Mouse (Mus musculus) testis, postnatal 14 days (tissue): Measurements from ENCODE around the gene Adipoq.
"Not testable (repeated sequence)": the region's sequence is repeated elsewhere in the genome, so short reads cannot be mapped to it uniquely, and the experiment has no call there.

Experiments
- DNase-seq: peaks from one replicate; pipeline ENCODE4 v3.0.0; 2021; ENCODE audit warnings: low spot score

Adipoq gene

DNA sequence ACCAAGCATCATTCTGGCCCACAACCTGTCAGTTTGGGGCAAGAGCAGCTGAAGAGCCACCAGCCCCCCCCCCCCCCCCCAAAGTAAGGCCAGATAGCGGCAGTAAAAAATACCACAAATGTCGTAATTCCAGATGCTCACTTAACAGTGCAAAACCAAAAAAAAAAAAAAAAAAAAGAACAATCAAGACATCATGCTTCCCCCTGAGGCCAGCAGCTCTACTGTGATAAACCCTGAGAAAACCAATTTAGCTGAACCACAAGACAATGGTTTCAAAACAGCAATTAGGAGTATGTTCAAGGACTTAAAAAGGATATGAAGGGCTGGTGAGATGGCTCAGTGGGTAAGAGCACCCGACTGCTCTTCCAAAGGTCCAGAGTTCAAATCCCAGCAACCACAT is 15.8 kb downstream of the Adipoq start:
- DNase-seq: no peak

DNA sequence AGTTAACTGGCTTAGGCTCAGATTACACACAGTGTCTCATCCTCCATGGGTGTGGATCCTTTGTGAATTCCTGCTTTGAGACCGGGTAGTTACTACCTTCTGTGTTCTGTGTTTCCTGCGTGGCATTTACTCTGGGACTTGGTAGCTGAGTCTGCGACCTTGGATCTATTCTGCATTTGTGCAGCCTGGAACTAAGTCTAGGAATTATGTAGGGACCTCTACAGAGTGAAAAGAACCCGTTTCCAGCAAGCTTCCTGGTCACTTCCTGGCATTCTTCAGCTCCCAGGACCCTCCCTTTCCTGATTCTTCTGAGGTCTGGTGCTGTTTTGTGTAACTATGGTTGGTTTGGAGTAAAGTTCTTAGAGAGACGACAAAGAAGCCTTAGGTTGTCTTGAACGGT is 18.1 kb downstream of the Adipoq start:
- no peak for DNase-seq

DNA sequence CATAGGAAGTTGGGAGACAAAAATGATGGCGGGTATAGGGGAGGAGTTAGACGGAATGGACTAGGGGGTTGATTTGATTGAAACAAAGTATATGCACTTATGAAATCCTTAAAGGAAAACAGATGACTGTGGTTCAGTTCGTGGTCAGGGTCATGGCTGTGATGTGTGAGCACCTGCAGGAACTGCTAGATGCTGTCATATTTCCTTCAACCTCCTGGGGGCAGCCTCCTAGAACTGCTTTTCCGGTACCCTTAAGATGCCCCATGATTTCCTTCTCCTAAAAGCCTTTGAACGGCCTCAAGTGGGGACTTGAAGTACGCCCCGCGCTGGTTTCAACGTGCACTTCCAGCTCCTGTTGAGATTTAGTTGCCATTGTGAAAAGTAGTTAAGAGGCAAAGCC is 19.1 kb downstream of the Adipoq start:
- no peak for DNase-seq

DNA sequence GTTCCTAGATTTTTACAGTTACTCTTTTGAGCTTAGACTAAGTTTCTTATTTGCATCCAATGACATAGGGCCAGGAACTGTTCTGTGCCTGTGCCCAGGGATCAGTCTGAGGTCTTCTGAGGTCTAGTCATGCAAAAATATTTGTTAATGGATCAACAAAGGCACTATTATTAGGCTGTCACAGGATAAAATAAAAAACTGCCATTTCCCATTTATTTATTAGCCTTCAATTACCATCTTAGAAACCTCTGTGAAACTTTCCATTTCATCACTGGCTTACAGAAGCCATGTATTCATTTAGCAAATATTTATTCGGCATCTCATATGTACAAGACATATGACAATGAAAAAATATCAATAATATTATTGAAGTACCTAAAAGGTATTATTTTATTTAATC is 20.3 kb downstream of the Adipoq start:
- DNase-seq: no peak

DNA sequence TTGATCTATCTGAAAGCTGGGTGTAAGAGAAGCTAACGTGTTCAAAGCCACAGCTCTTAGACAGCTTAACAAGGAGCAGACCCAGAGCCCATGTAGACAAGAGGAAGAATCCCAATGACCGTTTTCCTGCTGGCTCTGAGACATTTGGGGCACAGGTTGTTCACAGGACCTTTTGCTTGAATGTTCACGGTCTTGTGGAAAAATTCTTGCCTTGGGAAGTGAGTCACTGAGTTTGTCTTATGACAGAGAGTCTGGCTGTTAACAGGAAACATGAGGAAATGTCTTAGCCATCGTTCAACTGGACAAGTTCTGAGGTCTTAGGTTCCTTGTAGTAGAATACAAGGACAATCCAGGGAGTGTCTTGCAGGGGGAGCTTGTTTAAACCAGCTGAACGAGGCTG is 20.7 kb downstream of the Adipoq start:
- DNase-seq: no peak

DNA sequence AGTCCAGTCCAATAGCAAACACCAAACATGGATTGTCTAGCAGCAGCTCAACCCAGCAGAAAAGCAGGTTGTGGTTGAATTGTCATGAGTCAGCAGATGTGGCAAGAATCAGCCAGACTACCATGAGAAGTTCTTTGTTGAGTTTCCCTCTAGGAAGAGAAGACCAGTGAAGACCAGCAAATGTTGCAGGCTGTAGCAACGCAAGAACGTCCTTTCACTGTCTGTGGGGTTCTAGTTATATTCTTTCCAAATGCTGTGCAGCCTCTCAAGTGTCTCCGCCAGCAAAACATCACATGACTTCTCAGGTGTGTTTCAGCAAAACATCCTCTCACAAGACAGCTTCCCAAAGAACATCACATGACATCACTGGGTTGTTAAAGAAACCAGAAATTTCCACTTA is 24.5 kb downstream of the Adipoq start:
- DNase-seq: no peak

DNA sequence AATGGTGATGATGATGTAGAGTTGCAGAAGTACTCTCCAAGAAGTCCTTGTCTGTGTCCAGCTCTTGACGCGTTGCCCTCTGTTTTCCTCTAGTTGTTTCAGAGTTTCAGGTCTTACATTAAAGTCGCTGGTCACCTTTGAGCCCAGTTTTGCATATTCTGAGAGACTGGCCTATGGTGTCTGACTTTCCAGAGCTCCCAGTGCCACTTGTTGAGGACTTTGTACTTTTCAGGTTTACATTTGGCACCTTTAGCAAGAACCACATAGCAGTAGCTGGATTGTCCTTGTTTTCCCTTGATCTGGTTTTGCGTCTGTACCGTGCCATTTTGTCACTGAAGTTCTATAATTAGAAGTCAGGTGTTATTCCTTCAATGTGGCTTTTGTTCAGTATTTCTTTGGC is 27.6 kb downstream of the Adipoq start:
- no peak for DNase-seq

DNA sequence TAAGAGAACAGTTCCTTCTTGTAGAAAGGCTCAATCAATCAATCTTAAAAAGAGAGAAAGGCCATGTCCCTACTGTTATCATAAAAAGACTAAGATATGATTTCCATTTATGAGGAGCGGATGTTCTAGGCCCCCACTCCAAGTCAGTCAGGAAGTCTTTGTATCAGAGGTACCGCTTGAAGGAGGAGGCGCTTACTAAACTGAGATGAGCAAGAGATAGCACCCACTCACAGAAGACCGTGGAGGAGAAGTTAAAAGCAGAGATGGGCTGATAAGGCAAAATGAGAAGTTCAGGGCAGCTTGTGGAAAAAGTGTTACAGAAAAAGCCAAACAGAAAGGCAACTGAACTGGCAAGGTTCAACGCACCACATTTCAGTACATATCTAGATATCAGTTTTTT is 28.5 kb downstream of the Adipoq start:
- DNase-seq: no peak

DNA sequence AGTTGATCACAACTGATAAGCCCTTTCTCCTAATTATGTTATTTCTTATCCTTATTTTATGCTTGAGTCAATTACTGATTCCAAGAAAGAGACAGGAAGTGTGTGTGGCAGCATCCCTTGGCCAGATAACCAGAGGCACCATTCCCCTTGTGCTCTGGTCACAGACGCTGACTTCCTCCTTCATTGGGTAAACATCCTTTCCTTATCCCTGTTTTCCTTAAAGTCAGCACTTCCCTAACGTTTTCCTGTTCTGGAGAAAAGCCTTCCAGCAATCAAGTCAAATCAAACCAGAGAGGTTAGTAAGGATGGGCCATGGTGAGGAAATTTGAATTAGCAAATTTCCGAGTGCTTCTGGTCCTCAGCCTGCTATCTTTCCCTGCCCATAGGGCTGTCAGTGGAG is 29.6 kb downstream of the Adipoq start:
- no peak for DNase-seq

DNA sequence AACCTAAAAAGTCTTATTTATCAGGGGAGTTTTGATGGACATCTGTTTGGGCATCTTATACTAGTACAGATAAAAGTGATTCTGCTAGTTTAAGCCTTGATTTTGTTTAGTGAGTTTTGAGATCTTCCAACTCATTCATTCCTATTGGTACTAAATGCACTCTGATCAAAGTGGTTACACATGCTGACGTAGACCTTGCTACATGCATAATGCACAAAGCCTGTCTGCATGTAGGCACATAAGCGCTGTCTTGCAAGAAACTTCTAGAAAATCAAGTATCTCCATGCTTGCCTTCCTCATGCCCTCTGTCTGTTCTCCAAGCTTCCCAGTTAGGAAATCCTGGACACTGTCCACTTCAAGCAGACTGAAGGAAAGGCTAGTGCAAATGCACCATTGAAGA is 31.5 kb downstream of the Adipoq start:
- DNase-seq: no peak

DNA sequence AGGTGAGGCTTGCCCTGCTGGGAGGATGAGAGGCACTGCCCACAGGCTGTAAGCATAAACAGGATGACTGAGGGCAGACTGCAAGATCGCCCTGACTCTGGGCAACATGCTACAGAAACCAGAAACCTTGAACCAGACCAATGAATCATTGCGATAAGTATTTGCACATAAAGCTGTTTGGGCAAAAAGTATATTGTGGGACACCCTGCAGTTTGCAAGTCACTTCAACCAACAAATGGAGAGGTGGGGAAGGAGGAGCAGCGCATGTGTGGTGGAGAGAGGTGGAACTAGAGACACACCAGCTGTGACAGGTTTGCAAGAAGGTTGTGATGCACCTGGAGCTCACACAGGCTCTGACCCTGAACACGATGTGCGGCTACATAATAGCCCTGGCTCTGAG is 32.5 kb downstream of the Adipoq start:
- no peak for DNase-seq

DNA sequence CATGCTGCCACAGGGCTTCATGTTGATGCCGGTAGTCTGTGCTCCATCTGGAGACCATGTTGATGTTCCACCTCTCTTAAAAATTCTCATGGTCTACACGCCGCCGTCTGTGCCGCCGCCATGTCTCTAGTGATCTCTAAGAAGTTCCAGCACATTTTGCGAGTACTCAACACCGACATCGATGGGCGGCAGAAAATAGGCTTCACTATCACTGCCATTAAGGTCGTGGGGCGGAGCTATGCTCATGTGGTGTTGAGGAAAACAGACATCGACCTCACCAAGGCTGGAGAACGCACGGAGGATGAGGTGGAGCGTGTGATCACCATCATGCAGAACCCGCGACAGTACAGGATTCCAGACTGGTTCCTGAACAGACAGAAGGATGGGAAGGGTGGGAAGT is 33.1 kb downstream of the Adipoq start:
- not testable (repeated sequence) for DNase-seq

DNA sequence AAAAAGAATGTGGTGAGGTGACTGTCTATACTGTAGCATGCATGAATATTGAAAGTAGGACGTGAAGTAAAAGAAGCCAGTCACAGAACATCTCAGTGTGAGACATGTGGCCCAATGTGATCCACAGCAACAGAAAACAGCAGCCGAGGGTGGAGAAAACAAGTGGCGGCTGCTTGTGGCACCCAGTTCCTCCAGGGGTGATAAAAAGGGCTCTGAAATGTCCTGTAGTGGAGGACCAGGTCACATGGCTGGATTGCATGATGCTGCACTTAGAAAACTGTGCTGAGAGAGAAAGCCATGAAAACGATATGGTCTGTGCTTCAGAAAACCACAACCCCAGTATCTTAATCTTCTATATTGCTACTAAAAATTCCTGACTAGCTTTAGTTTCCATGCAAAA is 34.7 kb downstream of the Adipoq start:
- DNase-seq: no peak

DNA sequence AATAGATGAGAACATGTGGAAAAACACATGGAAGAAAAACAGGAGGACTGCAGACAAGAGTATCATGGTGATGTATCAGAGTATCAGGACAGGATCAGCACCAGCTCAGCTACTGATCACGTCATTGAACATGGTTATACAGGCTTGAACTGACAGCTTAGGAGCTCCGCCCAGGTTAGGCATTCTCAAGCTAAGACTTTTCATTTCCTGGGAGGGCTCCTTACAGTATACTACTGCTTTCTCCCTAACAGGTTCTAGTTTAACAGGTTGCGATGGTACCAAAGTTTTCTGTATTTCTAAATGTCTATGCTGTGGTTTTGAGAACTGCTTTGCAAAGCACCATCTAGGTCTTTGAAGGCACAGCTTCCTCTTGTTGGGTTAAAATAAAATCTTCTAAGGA is 35.2 kb downstream of the Adipoq start:
- no peak for DNase-seq

DNA sequence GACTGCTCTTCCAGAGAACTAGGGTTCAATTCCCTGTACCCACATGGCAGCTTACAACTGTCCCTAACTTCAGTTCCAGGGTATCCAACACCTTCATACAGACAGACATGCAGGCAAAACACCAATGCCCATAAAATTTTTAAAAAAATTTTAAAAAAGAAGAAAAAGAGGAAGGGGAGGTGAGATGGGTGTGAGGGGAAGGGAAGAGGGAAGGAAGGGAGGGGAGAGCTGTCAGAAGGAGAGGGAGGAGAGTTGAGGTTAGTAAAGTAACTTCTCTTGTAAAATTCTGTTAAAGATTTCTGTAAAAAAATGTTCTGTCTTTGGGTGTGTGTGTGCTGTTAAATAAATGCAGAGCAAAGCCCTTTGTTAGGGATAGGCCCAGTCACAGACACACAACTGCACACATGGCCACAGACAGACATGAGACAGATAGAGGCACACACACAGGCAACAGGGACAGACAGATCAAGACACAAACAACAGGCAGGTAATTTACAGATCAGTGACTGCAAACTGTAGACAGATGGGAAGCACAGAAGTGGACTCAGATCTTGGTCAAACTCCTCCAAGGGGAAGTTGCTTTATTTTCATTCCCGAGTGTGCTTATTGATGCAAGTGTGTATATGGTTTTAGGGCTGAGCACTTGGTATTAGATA is 35.7 kb downstream of the Adipoq start:
- no peak for DNase-seq

DNA sequence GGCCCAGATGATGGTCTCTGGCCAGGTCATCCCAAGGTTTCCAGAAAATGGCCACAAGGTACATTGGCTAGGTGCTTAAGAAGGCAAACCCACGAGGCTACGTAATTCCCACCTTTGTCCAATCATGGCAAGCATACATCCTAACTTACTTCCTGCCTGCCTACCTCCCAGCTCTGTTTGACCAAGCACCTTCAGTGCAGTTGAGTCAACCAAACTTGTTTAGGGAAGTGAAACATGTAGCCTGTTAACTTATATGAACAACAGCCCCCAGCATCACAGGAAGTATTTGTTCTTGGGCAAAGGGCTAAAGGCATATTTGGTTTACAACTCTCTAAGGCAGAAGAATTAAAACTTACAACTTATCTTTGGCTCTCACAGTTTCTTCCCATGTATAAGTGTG is 39.5 kb downstream of the Adipoq start:
- DNase-seq: no peak

DNA sequence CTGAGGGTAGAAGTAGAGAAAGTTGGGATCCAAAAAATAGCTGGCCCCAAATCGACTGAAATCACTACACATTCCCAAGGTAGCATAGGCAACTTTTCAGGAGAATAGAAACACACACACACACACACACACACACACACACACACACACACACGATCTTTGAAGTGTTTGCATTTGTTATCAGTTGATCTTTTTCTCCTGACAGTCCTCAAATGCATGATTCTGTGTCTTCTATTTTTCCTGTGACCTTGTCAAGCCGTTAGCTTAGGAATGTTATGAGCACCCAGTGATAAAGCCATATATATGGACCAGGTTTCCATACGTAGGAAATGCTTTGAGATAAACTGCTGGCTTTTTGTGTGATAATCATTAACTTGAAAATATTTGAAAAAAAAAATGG is 40.1 kb downstream of the Adipoq start:
- DNase-seq: no peak

DNA sequence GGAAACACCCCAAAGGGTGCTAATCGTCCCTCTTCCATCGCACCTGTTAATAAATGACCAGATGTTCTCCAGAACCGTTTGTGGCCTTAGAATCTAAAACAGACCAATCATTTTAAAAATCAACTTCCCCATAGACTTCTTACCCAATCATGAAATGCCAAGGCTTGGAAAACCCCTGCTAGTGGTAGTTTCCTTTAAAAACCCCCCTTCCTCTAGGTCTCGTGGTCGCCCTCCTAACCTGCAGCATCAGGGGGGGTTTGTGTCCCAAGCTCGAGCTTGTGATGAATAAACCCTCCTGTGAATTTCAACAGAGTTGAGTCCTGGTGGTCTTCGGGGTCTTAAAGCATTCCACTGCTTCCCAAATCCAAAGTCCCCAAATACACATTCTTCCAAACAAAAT is 41.6 kb downstream of the Adipoq start:
- no peak for DNase-seq

DNA sequence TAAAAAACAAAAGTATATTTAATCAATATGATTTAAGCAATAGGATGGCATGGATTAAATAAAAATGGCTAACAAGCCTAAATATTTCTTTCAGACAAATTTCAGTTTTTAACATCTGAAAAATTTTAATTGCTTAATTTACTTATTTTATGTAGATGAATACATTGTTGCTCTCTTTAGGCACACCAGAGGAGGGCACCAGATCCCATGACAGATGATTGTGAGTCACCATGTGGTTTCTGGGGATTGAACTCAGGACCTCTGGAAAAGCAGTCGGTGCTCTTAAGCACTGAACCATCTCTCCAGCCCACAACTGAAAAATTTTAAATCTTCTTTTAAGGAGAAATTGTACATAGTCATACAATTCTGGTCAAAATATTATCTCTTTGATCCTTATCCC is 43.3 kb downstream of the Adipoq start:
- DNase-seq: no peak

DNA sequence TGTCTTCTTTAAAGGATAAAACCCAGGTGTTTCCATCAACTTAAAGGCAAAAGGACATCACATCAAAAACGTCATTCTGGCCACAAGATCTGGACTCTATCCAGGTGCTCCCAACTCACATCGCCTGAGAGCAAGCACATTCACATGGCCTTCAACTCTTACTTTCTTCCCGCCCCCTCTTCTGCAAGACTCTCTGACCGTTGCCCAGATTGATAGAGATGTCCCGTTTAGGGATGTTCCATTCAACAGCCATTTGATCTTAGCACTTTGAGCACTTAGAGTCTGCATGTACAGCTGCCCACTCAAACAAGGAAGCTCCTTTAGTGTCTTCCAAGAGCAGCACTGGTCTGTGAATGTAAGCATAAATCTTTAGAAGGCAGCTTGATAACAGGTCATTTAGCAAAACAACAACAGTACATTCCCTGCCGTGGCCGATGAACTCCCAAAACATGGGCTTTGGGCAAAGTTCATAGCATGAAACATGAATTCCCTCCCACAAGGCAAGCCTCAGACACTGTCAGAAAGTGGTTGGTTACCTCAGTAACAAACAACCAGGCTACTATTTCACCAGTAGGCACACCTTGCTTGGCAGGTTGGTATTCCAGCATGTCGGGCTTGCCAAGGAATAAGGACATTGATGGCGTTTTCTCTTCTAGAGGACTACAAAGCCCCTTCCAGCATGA is 45.4 kb downstream of the Adipoq start:
- DNase-seq: no peak

DNA sequence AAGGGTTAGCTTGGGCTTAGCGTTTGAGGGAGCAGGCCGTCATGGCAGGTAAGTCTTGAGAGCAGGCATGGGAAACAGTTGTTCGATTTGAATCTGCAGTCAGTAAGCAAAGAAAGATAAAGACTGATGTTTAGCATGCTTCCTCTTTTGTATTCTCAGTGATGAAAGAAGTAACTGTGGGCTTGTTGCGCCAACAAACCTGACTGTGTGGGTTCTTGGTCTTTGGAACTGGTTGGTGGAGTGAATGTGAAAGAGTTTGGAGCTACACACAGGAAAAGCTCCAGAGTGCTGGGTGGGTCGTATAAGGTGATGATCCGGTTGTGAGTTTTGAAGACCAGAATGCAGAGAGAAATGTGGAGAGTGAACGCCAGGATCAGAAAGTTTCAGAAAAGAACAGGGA is 49.3 kb downstream of the Adipoq start:
- DNase-seq: no peak

DNA sequence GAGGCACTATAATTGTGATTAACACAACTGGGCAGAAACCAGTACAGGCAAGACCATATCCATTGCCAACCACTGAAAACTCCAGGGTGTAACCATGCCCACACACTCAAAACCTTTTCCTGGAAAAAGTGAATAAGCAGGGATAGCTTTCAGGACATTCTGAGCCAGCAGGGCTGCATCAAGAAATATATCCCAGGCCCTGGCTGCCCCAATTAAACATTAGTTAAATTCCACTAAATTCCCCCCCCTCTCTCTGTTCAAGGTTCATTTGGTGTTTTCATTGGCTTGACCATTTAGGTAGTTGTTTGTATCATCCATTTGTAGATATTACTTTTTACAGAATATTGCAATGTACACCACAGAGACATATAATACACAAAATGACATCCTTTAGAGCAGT is 50.0 kb downstream of the Adipoq start:
- DNase-seq: no peak

DNA sequence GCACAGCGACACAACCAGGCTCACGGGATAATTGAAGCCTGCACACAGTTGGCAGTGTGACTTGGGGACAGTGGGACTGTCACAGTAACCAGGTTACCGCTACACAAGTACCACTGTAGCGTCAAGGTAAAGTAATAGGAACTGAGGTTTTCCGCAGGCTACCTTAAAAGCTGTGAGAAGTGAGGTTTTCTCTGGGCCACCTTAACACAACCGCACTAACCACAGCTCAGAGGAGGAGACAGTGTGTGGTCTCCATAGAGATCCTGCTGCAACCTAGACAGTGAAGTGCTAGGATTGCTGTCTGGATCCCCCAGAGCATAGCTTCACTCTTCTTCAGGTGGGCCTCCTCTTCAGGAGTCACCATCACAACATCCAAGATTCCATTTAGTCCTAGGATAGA is 50.5 kb downstream of the Adipoq start:
- no peak for DNase-seq

DNA sequence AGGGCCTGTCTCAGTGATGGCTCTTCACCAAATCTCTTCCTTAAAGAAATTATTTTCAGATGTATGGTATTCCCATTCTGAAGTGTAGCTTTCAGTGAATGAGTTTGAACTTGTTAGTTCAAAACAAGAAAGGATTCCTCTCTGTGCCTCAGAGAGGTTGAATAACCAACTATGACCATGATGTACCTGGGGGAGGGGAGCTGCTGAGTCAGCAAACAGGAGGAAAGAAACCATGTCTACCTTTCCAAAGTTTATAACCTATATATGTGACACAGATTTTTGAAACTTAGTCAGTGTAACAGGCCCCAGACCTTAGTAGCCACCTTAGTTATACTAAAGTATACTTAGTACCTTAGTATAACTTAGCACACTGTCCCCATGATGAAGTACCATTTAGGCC is 55.2 kb downstream of the Adipoq start:
- DNase-seq: no peak
